Mouse (Mus musculus) heart, embryonic 13.5 days (tissue): ENCODE measurements around the gene Fbln7. TPM values are rescaled to one million over a fixed set of nuclear protein-coding genes. Genes with fewer than 3 reads are reported as not detected.

Experiments used
- ATAC-seq: fragments of 200-750 bp; cut with Nextera tagmentation; 2 replicates; pipeline ENCODE4 v1.8.0; 2017; ENCODE audit warnings: moderate TSS enrichment; ENCODE audit not compliant: insufficient number of reproducible peaks, low FRiP score, low TSS enrichment; ENCODE audit errors: extremely low read depth
- H3K27ac ChIP-seq: fragments of 300-500 bp; sonication (generic); replicated peaks from 2 replicates; pipeline ENCODE4 v1.5.1; 2015; ENCODE audit warnings: moderate library complexity, mild to moderate bottlenecking, inconsistent platforms
- H3K27me3 ChIP-seq: fragments of 300-500 bp; sonication (generic); replicated peaks from 2 replicates; pipeline ENCODE4 v1.6.1; 2015; ENCODE audit warnings: mild to moderate bottlenecking, inconsistent platforms
- H3K36me3 ChIP-seq: fragments of 300-500 bp; sonication (generic); 2 replicates; pipeline ENCODE4 v1.6.1; 2015; ENCODE audit warnings: mild to moderate bottlenecking, inconsistent platforms
- H3K4me1 ChIP-seq: fragments of 300-500 bp; sonication (generic); 2 replicates; pipeline ENCODE4 v1.6.1; 2015; ENCODE audit warnings: inconsistent platforms
- H3K4me2 ChIP-seq: fragments of 300-500 bp; sonication (generic); 2 replicates; pipeline ENCODE4 v1.6.1; 2015; ENCODE audit warnings: inconsistent platforms, mild to moderate bottlenecking, moderate library complexity
- H3K4me3 ChIP-seq: fragments of 300-500 bp; sonication (generic); 2 replicates; pipeline ENCODE4 v1.5.1; 2015; ENCODE audit warnings: moderate library complexity, mild to moderate bottlenecking, inconsistent platforms
- H3K9ac ChIP-seq: fragments of 300-500 bp; sonication (generic); 2 replicates; pipeline ENCODE4 v1.6.1; 2015; ENCODE audit warnings: inconsistent platforms, mild to moderate bottlenecking, moderate library complexity
- H3K9me3 ChIP-seq: fragments of 300-500 bp; sonication (generic); 2 replicates; pipeline ENCODE4 v1.6.1; 2016; ENCODE audit warnings: inconsistent platforms
- WGBS: fragments of 180-500 bp; shearing (Covaris S2); methylation state at CpG from one replicate; pipeline ENCODE4 v1.1.7; 2015; ENCODE audit warnings: mixed read lengths; 5-methylcytosine and 5-hydroxymethylcytosine counted together
- polyA plus RNA-seq: library from polyadenylated mRNA; unstranded; fragments of >200 nt; fragmentation: Nextera tagmentation; extraction: Ambion mirVana; gene quantifications from 2 replicates; pipeline ENCODE4 v1.2.1, GENCODE M21; 2015

The Fbln7 gene
- polyA plus RNA-seq, result 1.6 and 1.8 TPM in 2 replicates

DNA sequence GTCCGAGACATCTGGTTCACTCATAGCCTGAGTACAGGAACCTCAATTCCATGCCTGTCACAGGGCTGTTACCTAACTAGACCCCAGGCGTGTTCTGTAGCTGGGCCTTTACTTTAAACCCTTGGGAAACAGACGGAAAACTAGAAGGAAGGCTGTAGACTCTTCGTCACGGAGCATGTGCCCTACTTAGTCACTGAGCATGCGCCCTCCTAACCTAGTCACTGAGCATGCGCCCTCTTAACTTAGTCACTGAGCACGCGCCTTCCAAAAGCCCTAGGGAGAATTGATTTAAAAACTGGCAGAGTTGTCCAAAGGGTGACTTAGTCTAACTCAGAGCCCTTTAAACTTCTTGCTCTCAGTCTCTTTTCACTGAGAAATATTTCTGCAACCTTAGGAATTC, at the start of gene Fbln7:
Gene Fbln7, plus strand, starts transcription at position 346 of the 400 bp plus-strand sequence.
- peaks cover 44% of the 10 kb centered on the region for H3K27me3 ChIP-seq
- H3K4me1 ChIP-seq, result peaks cover 6% of the 10 kb centered on the region
- peak within 1 kb of the TSS; percentile 71 for H3K9ac ChIP-seq
- ATAC-seq, result no peak
- H3K4me3 ChIP-seq, result peak within 1 kb of the TSS; percentile 56
- WGBS, result 87% methylated on average over 9 of the region's 9 CpGs
- no peaks in the 10 kb centered on the region for H3K9me3 ChIP-seq
- peak within 1 kb of the TSS; percentile 85 for H3K4me2 ChIP-seq
- no peaks in the 10 kb centered on the region for H3K36me3 ChIP-seq
- no peak within 1 kb of the TSS for H3K27ac ChIP-seq

GRCm38 (mm10) chr2:128816311-128816710, 46.5 kb upstream of the Fbln7 start:
- WGBS, result 81% methylated on average over 1 of the region's 1 CpGs
- Histone ChIP-seq H3K4me3 (no peak overlapping the region), H3K27me3 (no peaks in the 10 kb centered on the region), H3K36me3 (no peaks in the 10 kb centered on the region), H3K4me1 (peaks cover 19% of the 10 kb centered on the region), H3K9ac (no peak overlapping the region), H3K27ac (no peak overlapping the region), H3K4me2 (no peak overlapping the region), H3K9me3 (no peaks in the 10 kb centered on the region)
- ATAC-seq, result no peak

DNA sequence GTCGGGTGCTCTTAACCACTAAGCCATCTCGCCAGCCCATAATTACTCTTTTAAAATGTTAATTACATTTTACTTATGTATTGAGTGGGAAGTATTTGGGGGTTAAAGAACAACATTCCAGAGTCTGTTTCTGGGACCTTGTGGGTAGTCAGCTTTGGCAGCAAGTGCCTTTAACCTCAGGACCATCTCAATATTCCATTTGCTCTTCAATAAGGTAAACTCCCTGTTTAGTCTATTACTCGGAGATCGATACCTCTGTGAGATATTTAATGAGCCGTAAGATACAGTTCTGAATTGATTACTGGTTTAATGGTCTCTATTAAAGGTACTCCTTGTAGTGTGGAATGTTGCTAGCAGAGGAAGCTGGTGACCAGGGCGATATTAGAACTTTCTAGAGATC, 45.9 kb upstream of the Fbln7 start:
- peak overlapping the region; percentile 48 for H3K9ac ChIP-seq
- H3K4me1 ChIP-seq, result peaks cover 19% of the 10 kb centered on the region
- peak overlapping the region; percentile 77 for H3K4me3 ChIP-seq
- H3K36me3 ChIP-seq, result no peaks in the 10 kb centered on the region
- ATAC-seq, result no peak
- no peaks in the 10 kb centered on the region for H3K27me3 ChIP-seq
- 49% methylated on average over 6 of the region's 6 CpGs for WGBS
- H3K4me2 ChIP-seq, result peak overlapping the region; percentile 85
- no peaks in the 10 kb centered on the region for H3K9me3 ChIP-seq
- peak overlapping the region; percentile 93 for H3K27ac ChIP-seq

- peak overlapping the region; percentile 93 for H3K27ac ChIP-seq
- 0% methylated on average over 7 of the region's 7 CpGs for WGBS
- ATAC-seq, result no peak
- H3K27me3 ChIP-seq, result no peaks in the 10 kb centered on the region
- H3K9ac ChIP-seq, result peak overlapping the region; percentile 79
- no peaks in the 10 kb centered on the region for H3K36me3 ChIP-seq
- no peaks in the 10 kb centered on the region for H3K9me3 ChIP-seq
- H3K4me1 ChIP-seq, result peaks cover 19% of the 10 kb centered on the region
- H3K4me3 ChIP-seq, result peak overlapping the region; percentile 77
- H3K4me2 ChIP-seq, result peak overlapping the region; percentile 85
These were observed 45.4 kb upstream of the Fbln7 start for GRCm38 (mm10) chr2:128817387-128817785.

GRCm38 (mm10) chr2:128817786-128818681, 44.7 kb upstream of the Fbln7 start, which contains the start of gene Tmem87b:
Tmem87b (plus strand) TSS chr2:128818118.
- no peaks in the 10 kb centered on the region for H3K27me3 ChIP-seq
- no peaks in the 10 kb centered on the region for H3K36me3 ChIP-seq
- H3K4me2 ChIP-seq, result peak within 1 kb of the TSS; percentile 85
- H3K9me3 ChIP-seq, result no peaks in the 10 kb centered on the region
- peak within 1 kb of the TSS; percentile 88 for H3K9ac ChIP-seq
- H3K4me3 ChIP-seq, result peak within 1 kb of the TSS; percentile 77
- peak within 1 kb of the TSS; percentile 93 for H3K27ac ChIP-seq
- 1% methylated on average over 59 of the region's 59 CpGs for WGBS
- peaks cover 19% of the 10 kb centered on the region for H3K4me1 ChIP-seq
- peak; percentile 93 for ATAC-seq

GRCm38 (mm10) chr2:128818956-128819643, 43.7 kb upstream of the Fbln7 start:
- 21% methylated on average over 14 of the region's 14 CpGs for WGBS
- H3K4me3 ChIP-seq, result peak overlapping the region; percentile 77
- H3K36me3 ChIP-seq, result peaks cover 7% of the 10 kb centered on the region
- peak overlapping the region; percentile 85 for H3K4me2 ChIP-seq
- no peak for ATAC-seq
- H3K9me3 ChIP-seq, result no peaks in the 10 kb centered on the region
- peak overlapping the region; percentile 93 for H3K27ac ChIP-seq
- H3K27me3 ChIP-seq, result no peaks in the 10 kb centered on the region
- H3K4me1 ChIP-seq, result peaks cover 19% of the 10 kb centered on the region
- peak overlapping the region; percentile 88 for H3K9ac ChIP-seq

DNA sequence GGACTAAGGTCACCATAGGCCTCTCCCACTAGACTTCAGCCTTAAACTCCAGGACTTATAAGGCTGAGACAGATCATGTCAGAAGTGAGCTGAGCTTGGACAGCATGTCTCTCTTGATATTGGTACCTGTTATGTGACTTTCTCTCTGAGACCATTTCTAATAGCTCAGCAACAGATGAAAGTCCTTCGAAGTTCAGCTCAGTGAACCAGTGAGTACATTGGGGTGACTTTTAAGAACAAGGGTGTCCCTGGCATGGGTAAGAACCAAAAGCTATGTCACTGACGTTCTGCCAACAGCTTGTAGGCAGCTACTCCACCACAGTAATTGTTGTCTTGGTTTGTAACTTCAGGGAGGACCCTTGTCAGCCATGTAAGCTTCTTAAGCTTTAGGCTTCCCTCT, 42.1 kb upstream of the Fbln7 start:
- H3K4me1 ChIP-seq, result peaks cover 15% of the 10 kb centered on the region
- H3K4me3 ChIP-seq, result no peak overlapping the region
- H3K27me3 ChIP-seq, result no peaks in the 10 kb centered on the region
- WGBS, result 81% methylated on average over 2 of the region's 2 CpGs
- ATAC-seq, result no peak
- H3K36me3 ChIP-seq, result peaks cover 17% of the 10 kb centered on the region
- H3K9ac ChIP-seq, result no peak overlapping the region
- H3K27ac ChIP-seq, result no peak overlapping the region
- H3K4me2 ChIP-seq, result no peak overlapping the region
- no peaks in the 10 kb centered on the region for H3K9me3 ChIP-seq

GRCm38 (mm10) chr2:128823893-128824292, 38.9 kb upstream of the Fbln7 start:
- Histone ChIP-seq H3K4me1 (peaks cover 11% of the 10 kb centered on the region), H3K4me2 (no peak overlapping the region), H3K9ac (no peak overlapping the region), H3K27ac (no peak overlapping the region), H3K36me3 (peaks cover 48% of the 10 kb centered on the region), H3K27me3 (no peaks in the 10 kb centered on the region), H3K9me3 (no peaks in the 10 kb centered on the region), H3K4me3 (no peak overlapping the region)
- WGBS, result 79% methylated on average over 5 of the region's 5 CpGs
- no peak for ATAC-seq

DNA sequence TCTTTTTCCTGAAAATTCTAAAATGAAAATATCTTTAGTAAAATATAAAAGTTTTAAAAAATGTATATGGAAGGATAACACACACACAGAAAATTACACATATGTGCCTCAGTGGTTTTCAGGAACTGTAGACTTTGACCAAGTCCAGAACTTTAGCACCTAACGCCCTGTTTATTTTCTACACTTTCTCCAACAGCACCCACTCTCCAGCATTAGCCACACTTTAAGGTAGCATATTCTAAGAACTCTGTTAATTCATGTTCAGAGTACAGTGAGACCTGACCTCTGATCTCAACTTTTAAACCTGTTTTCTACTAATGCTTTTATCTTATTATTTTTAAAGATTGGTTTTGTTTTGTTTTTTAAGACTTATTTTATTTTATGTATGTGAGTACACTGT, 35.0 kb upstream of the Fbln7 start:
- ATAC-seq, result no peak
- H3K4me2 ChIP-seq, result no peak overlapping the region
- no peak overlapping the region for H3K4me3 ChIP-seq
- H3K9ac ChIP-seq, result no peak overlapping the region
- H3K27ac ChIP-seq, result no peak overlapping the region
- H3K4me1 ChIP-seq, result no peaks in the 10 kb centered on the region
- 90% methylated on average over 1 of the region's 1 CpGs for WGBS
- no peaks in the 10 kb centered on the region for H3K27me3 ChIP-seq
- no peaks in the 10 kb centered on the region for H3K9me3 ChIP-seq
- H3K36me3 ChIP-seq, result peaks cover 82% of the 10 kb centered on the region

GRCm38 (mm10) chr2:128832611-128833010, 30.2 kb upstream of the Fbln7 start:
- Histone ChIP-seq H3K27me3 (no peaks in the 10 kb centered on the region), H3K4me2 (no peak overlapping the region), H3K36me3 (peaks cover 93% of the 10 kb centered on the region), H3K4me1 (no peaks in the 10 kb centered on the region), H3K27ac (no peak overlapping the region), H3K9me3 (no peaks in the 10 kb centered on the region), H3K9ac (no peak overlapping the region), H3K4me3 (no peak overlapping the region)
- no peak for ATAC-seq
- WGBS, result 82% methylated on average over 3 of the region's 3 CpGs

DNA sequence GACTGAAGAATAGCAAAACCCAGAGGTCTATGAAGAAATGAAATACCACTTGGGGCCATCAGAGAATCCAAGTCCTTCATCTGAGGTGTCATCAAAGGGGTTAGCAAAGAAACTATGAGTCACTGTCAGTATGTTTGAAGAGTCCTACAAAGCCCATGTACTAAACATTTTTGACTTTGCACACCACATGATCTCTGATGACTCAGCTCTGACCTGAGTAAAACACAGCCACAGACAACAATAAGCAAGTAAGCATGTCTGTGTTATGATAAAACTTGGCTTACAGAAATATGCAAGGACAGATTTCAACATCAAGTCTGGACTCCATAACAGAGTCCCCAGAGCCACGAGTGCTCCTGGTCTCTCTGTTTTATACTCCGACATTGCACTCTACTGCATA, 29.7 kb upstream of the Fbln7 start:
- Histone ChIP-seq H3K4me1 (no peaks in the 10 kb centered on the region), H3K27me3 (no peaks in the 10 kb centered on the region), H3K36me3 (peaks cover 93% of the 10 kb centered on the region), H3K9ac (no peak overlapping the region), H3K9me3 (no peaks in the 10 kb centered on the region), H3K27ac (no peak overlapping the region), H3K4me2 (no peak overlapping the region), H3K4me3 (no peak overlapping the region)
- WGBS, result 87% methylated on average over 2 of the region's 2 CpGs
- no peak for ATAC-seq
